Mouse (Mus musculus) heart, embryonic 16.5 days (tissue): ENCODE measurements around the gene Igf1r. TPM values are rescaled to one million over a fixed set of nuclear protein-coding genes. Genes with fewer than 3 reads are reported as not detected.
A peak's percentile ranks its signal among the peaks of the same experiment; 100 is the strongest.

Experiments used
- ATAC-seq: fragments of 200-750 bp; cut with Nextera tagmentation; replicated peaks from 2 replicates; pipeline ENCODE4 v1.8.0; 2017; ENCODE audit warnings: moderate number of reproducible peaks; ENCODE audit not compliant: insufficient read depth, low FRiP score; ENCODE audit errors: extremely low read depth
- H3K27ac ChIP-seq: fragments of 300-500 bp; sonication (generic); 2 replicates; pipeline ENCODE4 v1.5.1; 2014; ENCODE audit warnings: mild to moderate bottlenecking, low read length, control low read depth, moderate library complexity
- H3K27me3 ChIP-seq: fragments of 300-500 bp; sonication (generic); 2 replicates; pipeline ENCODE4 v1.6.1; 2014; ENCODE audit warnings: low read length, mixed read lengths; ENCODE audit not compliant: control insufficient read depth, insufficient read depth
- H3K36me3 ChIP-seq: fragments of 300-500 bp; sonication (generic); 2 replicates; pipeline ENCODE4 v1.6.1; 2014; ENCODE audit not compliant: control insufficient read depth, insufficient read depth
- H3K4me1 ChIP-seq: fragments of 300-500 bp; sonication (generic); 2 replicates; pipeline ENCODE4 v1.6.1; 2014; ENCODE audit warnings: low read length, mixed read lengths; ENCODE audit not compliant: control insufficient read depth, insufficient read depth
- H3K4me2 ChIP-seq: fragments of 300-500 bp; sonication (generic); 2 replicates; pipeline ENCODE4 v1.6.1; 2014; ENCODE audit warnings: low read depth, mild to moderate bottlenecking, control low read depth, low read length
- H3K4me3 ChIP-seq: fragments of 300-500 bp; sonication (generic); 2 replicates; pipeline ENCODE4 v1.5.1; 2014; ENCODE audit warnings: mild to moderate bottlenecking, control low read depth, low read length
- H3K9ac ChIP-seq: fragments of 300-500 bp; sonication (generic); 2 replicates; pipeline ENCODE4 v1.6.1; 2014; ENCODE audit warnings: low read length, control low read depth
- H3K9me3 ChIP-seq: fragments of 300-500 bp; sonication (generic); replicated peaks from 2 replicates; pipeline ENCODE4 v1.6.1; 2016; ENCODE audit warnings: low read length; ENCODE audit not compliant: control insufficient read depth
- WGBS: fragments of 180-500 bp; shearing (Covaris S2); extraction: QIAGEN DNeasy Blood & Tissue Kit; methylation state at CpG from one replicate; pipeline ENCODE4 v1.1.7; 2014; 5-methylcytosine and 5-hydroxymethylcytosine counted together
- polyA plus RNA-seq: library from polyadenylated mRNA; unstranded; fragments of >200 nt; fragmentation: Nextera tagmentation; extraction: Ambion mirVana; gene quantifications from 2 replicates; pipeline ENCODE4 v1.2.1, GENCODE M21; 2015

Gene Igf1r
- polyA plus RNA-seq, 1 experiment from 2014 or later, result 16.4 TPM

GRCm38 (mm10) chr7:68144266-68144665 is 191.6 kb downstream of the Igf1r start:
- no peak for ATAC-seq
- H3K4me2 ChIP-seq, result no peak overlapping the region
- H3K4me1 ChIP-seq, result peaks cover 58% of the 10 kb centered on the region
- WGBS, result 39% methylated on average over 6 of the region's 6 CpGs
- no peaks in the 10 kb centered on the region for H3K9me3 ChIP-seq
- no peaks in the 10 kb centered on the region for H3K36me3 ChIP-seq
- no peak overlapping the region; the same call in 1 of the 2 replicates for H3K9ac ChIP-seq
- H3K27me3 ChIP-seq, result no peaks in the 10 kb centered on the region
- H3K27ac ChIP-seq, result peak overlapping the region; percentile 80
- no peak overlapping the region for H3K4me3 ChIP-seq

DNA sequence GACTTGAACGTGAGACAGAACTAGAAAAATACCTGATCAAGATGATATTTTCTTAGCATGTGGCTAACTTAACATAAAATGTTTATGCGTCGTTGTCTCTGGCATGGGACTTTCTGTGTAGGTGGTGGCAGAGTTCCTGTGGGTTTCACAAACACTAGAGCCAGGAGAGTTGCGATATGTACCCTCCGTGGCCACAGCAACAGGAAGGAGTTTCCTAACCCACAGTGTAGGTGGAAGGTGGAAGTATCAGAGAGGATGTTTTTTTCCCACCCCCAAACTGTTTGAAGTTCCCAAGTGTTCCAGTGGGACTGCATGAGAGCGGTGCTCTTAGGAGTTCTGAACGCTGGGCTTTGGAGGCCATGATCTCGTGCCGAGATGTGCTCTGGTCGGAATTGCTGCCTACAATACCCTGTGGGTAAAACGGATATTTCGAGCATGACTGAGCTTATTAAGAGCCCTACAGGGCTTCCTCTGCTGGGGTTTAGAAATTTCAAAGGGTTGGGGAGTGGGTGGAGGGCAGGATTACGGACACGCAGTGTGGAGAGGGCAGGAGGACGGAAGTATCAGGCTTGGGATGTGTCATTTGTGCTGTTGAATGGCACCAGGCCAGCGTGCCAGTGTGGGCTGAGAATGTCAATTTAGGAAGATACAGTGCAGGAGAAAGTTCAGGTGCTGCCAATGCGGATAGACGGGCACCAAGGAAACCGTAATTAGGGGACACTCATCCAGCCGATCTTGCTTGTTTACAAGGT is 195.8 kb downstream of the Igf1r start:
- Histone ChIP-seq H3K4me1 (peaks cover 59% of the 10 kb centered on the region), H3K4me3 (no peak overlapping the region), H3K27ac (0 out of 2 replicates have a peak overlapping the region, but pooled peaks have one; percentile 10), H3K27me3 (no peaks in the 10 kb centered on the region), H3K9me3 (no peaks in the 10 kb centered on the region), H3K9ac (peak overlapping the region; percentile 26; the same call in 1 of the 2 replicates), H3K36me3 (no peaks in the 10 kb centered on the region), H3K4me2 (no peak overlapping the region)
- WGBS, result 70% methylated on average over 20 of the region's 20 CpGs
- no peak for ATAC-seq

GRCm38 (mm10) chr7:68151892-68152291 is 199.3 kb downstream of the Igf1r start:
- Histone ChIP-seq H3K9ac (peak overlapping the region; percentile 35; the same call in 1 of the 2 replicates), H3K4me3 (no peak overlapping the region), H3K9me3 (no peaks in the 10 kb centered on the region), H3K27me3 (no peaks in the 10 kb centered on the region), H3K4me2 (no peak overlapping the region), H3K4me1 (peaks cover 68% of the 10 kb centered on the region), H3K27ac (peak overlapping the region; percentile 63), H3K36me3 (no peaks in the 10 kb centered on the region)
- 10% methylated on average over 5 of the region's 5 CpGs for WGBS
- no peak; the same call in 1 of the 2 replicates for ATAC-seq

- peaks cover 67% of the 10 kb centered on the region for H3K4me1 ChIP-seq
- no peaks in the 10 kb centered on the region for H3K27me3 ChIP-seq
- no peaks in the 10 kb centered on the region for H3K36me3 ChIP-seq
- 78% methylated on average over 8 of the region's 8 CpGs for WGBS
- peak overlapping the region; percentile 51 for H3K9ac ChIP-seq
- H3K9me3 ChIP-seq, result no peaks in the 10 kb centered on the region
- no peak overlapping the region for H3K4me3 ChIP-seq
- ATAC-seq, result no peak
- H3K27ac ChIP-seq, result peak overlapping the region; percentile 88
- no peak overlapping the region for H3K4me2 ChIP-seq
Measured at GRCm38 (mm10) chr7:68152458-68152857, 199.8 kb downstream of the Igf1r start.

- no peaks in the 10 kb centered on the region for H3K36me3 ChIP-seq
- H3K27me3 ChIP-seq, result no peaks in the 10 kb centered on the region
- H3K4me1 ChIP-seq, result peaks cover 59% of the 10 kb centered on the region
- peak overlapping the region; percentile 52 for H3K4me2 ChIP-seq
- no peaks in the 10 kb centered on the region for H3K9me3 ChIP-seq
- 38% methylated on average over 8 of the region's 8 CpGs for WGBS
- H3K9ac ChIP-seq, result peak overlapping the region; percentile 72; the same call in 1 of the 2 replicates
- peak; percentile 66 for ATAC-seq
- H3K4me3 ChIP-seq, result no peak overlapping the region
- H3K27ac ChIP-seq, result peak overlapping the region; percentile 88
Measured at GRCm38 (mm10) chr7:68153269-68153668, 200.6 kb downstream of the Igf1r start.

GRCm38 (mm10) chr7:68154588-68154987 is 202.0 kb downstream of the Igf1r start:
- 29% methylated on average over 7 of the region's 7 CpGs for WGBS
- Histone ChIP-seq H3K9me3 (no peaks in the 10 kb centered on the region), H3K27ac (peak overlapping the region; percentile 88), H3K9ac (peak overlapping the region; percentile 72), H3K4me1 (peaks cover 50% of the 10 kb centered on the region), H3K4me3 (no peak overlapping the region), H3K27me3 (no peaks in the 10 kb centered on the region), H3K36me3 (no peaks in the 10 kb centered on the region), H3K4me2 (peak overlapping the region; percentile 38)
- ATAC-seq, result no peak

DNA sequence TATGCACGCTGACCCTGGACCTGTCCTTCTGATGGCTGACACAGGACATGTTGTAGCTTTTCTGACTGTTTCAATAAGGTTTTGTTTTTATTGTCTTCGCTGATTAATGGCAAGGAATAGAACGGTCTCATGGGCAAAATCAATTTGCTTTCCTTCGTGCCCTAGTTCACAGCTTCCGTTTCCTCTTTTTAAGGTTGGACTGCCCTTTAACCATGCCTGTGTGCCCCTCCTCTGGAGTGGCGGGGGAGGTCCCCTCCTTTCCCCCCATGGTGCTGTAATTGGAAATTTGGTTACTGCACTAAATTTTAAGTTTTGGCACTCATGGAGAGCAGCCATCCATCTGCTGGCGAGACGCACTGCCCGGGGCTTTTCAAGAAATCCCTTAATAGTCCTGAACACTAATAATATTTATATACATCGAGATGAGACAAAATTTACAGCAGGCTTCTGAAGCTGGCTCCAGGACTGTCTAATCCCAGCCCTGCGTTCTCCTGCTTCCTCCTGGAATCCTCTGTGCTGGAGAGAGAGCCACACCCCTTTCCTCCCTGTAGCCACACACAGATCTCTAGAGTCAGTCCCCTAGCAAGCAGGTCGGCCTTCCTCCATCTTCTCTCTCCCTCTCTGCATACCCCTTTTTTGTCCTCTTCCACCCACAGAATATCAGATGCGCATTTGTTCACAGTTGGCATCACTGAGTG is 207.6 kb downstream of the Igf1r start:
- H3K4me1 ChIP-seq, result peaks cover 42% of the 10 kb centered on the region

GRCm38 (mm10) chr7:68164074-68164473 is 211.4 kb downstream of the Igf1r start:
- Histone ChIP-seq H3K4me3 (no peak overlapping the region), H3K36me3 (peaks cover 12% of the 10 kb centered on the region), H3K4me1 (peaks cover 28% of the 10 kb centered on the region), H3K4me2 (no peak overlapping the region), H3K27me3 (no peaks in the 10 kb centered on the region), H3K9me3 (no peaks in the 10 kb centered on the region), H3K27ac (no peak overlapping the region), H3K9ac (no peak overlapping the region)
- 44% methylated on average over 3 of the region's 3 CpGs for WGBS
- ATAC-seq, result 0 out of 2 replicates have a peak, but pooled peaks have one; percentile 4

More for the DNA sequence above, 207.6 kb downstream of the Igf1r start:
- Histone ChIP-seq H3K27ac (peak overlapping the region; percentile 1; the same call in 1 of the 2 replicates), H3K4me3 (no peak overlapping the region), H3K27me3 (no peaks in the 10 kb centered on the region), H3K9ac (no peak overlapping the region), H3K4me2 (no peak overlapping the region), H3K36me3 (peaks cover 4% of the 10 kb centered on the region), H3K9me3 (no peaks in the 10 kb centered on the region)
- no peak for ATAC-seq
- 57% methylated on average over 13 of the region's 13 CpGs for WGBS

DNA sequence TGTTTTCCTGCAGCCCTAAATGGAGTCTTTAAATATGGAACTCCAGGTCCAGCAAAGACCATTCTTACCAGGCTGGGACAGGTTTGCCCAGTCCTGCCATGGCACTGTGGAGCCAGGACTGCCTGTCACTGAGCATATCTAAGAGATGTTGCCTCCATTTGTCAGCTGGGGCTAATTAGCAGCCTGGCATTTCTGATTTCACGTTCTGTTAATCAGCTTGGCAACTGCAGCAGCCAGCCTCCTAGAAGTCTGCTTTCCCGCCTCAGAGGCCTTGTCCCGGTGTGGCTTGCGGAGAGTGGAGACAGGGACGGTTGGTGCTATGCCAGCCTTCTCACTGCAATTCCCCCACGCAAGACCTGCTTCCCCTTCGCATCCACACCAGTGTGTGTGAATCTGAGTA is 220.1 kb downstream of the Igf1r start:
- H3K27me3 ChIP-seq, result no peaks in the 10 kb centered on the region
- ATAC-seq, result no peak
- H3K9me3 ChIP-seq, result no peaks in the 10 kb centered on the region
- H3K4me2 ChIP-seq, result no peak overlapping the region
- no peak overlapping the region for H3K9ac ChIP-seq
- peaks cover 4% of the 10 kb centered on the region for H3K4me1 ChIP-seq
- no peak overlapping the region for H3K4me3 ChIP-seq
- 77% methylated on average over 7 of the region's 7 CpGs for WGBS
- H3K36me3 ChIP-seq, result peaks cover 10% of the 10 kb centered on the region
- no peak overlapping the region for H3K27ac ChIP-seq
